Mouse (Mus musculus): ENCODE measurements at regions not wholly inside any gene's neighbourhood (a gene's known extent, or its start where the extent isn't known, plus 50 kb on each side); places are given as distances from the start of the nearest gene placed in this dataset.

GRCm38 (mm10) chr3:4544730-4545129 lies 1205.9 kb upstream of the Gm8797 start:
- no peak for DNase-seq

- DNase-seq: no peak
These were observed 1204.3 kb upstream of the Gm8797 start for GRCm38 (mm10) chr3:4546103-4546833.

- DNase-seq: no peak
These were observed 1189.9 kb upstream of the Gm8797 start for GRCm38 (mm10) chr3:4560664-4561063.

GRCm38 (mm10) chr3:4582500-4582899 lies 1168.1 kb upstream of the Gm8797 start:
- peak; percentile 19 for DNase-seq

GRCm38 (mm10) chr3:4593977-4594523 lies 1156.6 kb upstream of the Gm8797 start:
- DNase-seq: no peak

- no peak for DNase-seq
These were observed 1156.1 kb upstream of the Gm8797 start for GRCm38 (mm10) chr3:4594541-4594940.
